Mouse (Mus musculus) layer of hippocampus, postnatal 10 days (tissue): ENCODE data around the gene Nabp1. TPM values are rescaled to one million over a fixed set of nuclear protein-coding genes. Genes with fewer than 3 reads are reported as not detected.

Experiments used
- DNase-seq, 2 experiments: peaks; one replicate each; pipeline ENCODE4 v3.0.0; 2021; ENCODE audit warnings: low spot score in 2 of 2
- long read RNA-seq: library from polyadenylated mRNA; stranded (forward); transcript quantifications from one replicate; pipeline ENCODE4 v2.0.0, GENCODE M21; 2023
- total RNA-seq, 2 experiments: library from RNA; stranded (reverse); gene quantifications; 2 replicates each; pipeline ENCODE4 v1.2.3; 2021

The Nabp1 gene
- total RNA-seq, result 10 to 100 TPM; 16.9 to 21.4 TPM
- long read RNA-seq, partial matches to known transcripts, result 0 of 8 reads
- long read RNA-seq, other reads (novel, unspliced or antisense), result 3 of 8 reads

- DNase-seq, result peak; percentile 98 to 99
Observed at GRCm38 (mm10) chr1:51478262-51479026, at the start of gene Nabp1. Nabp1 (minus strand) TSS chr1:51478425.

GRCm38 (mm10) chr1:51525563-51526265 lies 47.5 kb upstream of the Nabp1 start:
- no peak for DNase-seq

DNA sequence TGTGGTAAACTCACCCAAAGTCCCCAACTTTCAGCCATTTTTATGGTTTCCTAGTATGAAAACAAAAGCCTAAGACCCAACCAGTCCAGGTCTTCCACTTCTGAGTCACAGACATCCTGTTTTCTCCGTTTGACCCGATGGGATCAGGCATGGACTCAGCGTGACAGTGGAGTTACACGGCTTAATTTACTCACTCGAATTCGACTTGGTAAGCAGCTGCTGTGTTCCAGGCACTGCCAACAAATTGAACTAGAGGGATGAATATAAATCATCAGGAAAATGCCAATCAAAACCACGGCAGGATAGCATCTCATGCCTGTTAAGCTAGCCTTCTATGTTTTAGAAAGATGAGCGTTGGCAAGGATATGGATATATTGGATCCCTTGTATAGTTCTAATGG lies 43.4 kb upstream of the Nabp1 start:
- DNase-seq, result no peak

- no peak for DNase-seq
Observed at GRCm38 (mm10) chr1:51520246-51520780, 42.1 kb upstream of the Nabp1 start.

- DNase-seq, result no peak
Observed at GRCm38 (mm10) chr1:51519112-51519511, 40.9 kb upstream of the Nabp1 start.

DNA sequence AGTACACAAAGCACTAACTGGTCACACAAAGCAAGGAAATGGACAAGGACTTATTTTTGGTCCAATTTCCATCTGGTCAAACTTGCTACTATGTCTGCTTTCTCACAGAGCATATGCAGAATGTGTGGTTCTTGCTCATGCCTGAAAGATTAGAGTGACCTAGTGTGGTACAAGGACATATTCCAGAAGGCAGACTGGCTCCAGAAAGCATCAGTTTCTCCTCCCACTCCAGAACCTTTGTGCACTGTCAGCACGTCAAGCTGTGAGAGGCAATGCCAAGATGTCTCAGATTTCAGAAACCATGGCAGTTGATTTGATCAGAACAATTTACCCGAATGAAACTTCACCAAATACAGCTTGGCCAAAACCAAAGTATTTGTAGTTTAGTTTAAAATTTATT lies 37.4 kb upstream of the Nabp1 start:
- no peak for DNase-seq

GRCm38 (mm10) chr1:51515041-51515440 lies 36.8 kb upstream of the Nabp1 start:
- no peak for DNase-seq

DNA sequence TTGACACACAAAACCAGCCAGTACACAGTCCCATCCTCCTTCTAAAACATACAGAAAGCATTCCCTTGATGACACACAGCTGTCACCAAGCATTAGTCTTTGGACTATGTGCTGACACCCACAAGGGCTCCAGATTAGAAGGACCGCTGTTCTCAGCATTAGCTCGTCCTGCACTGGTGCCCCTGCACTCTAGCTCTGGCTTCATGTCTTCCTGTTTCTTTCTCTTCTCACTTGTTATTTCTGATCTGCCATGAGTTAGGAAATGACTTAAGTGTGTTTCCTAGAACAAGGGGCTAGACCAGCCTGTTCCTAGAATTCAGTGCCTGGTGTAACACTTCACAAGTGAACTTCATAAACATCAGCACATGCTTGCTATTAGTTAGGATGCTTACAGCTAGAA lies 36.2 kb upstream of the Nabp1 start:
- no peak for DNase-seq

DNA sequence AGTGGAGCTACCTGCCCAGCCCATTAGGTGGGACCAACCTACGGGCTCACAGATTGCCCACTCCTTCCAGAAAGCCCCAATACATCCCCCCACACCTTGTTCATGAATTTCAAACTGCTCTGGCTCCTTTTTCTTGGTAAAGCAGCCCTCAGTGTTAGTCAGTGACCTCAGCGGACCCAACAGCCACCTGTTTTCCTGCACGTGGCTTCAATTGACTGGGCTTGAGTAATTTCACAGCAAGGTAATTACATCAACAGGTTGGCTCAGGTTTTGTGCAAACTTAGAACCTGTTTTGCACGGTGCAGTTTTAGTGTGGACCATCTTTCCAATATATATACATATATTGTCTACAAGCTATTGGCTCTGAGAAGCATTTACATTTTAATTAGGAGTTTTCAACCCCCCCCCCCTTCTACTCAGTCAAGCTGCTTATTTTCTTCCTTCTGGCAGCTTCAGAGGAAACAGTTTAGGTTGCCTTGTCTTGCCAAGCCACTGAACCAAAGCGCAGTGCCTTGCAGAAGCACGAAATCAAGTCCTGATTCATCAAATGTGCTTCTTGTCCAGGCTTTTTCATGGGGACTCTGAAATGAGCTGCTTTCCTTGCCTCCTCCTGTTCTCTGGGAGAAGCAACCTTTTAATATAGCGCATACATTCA lies 35.0 kb upstream of the Nabp1 start:
- DNase-seq, result no peak

- no peak for DNase-seq
Observed at GRCm38 (mm10) chr1:51512326-51512725, 34.1 kb upstream of the Nabp1 start.

DNA sequence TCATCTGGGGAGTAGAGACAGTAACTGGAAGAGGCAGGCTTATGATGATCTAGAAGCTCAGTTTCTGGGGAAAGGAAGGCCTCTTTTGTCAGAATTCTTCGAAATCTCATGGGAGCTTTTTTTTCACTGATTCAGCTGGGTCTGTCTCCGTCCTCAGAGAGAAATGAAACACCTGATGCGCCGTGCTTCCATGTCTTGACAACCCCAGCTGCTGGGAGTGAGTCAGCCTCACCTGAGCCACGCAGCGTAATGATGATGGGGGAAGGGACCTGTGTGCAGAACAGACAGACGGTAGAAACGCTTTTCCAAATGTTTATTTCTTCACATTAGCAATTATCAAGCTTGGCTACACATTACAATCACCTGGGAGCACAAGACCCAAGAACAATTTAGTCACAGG lies 31.6 kb upstream of the Nabp1 start:
- DNase-seq, result no peak

GRCm38 (mm10) chr1:51509083-51509482 lies 30.9 kb upstream of the Nabp1 start:
- no peak for DNase-seq

DNA sequence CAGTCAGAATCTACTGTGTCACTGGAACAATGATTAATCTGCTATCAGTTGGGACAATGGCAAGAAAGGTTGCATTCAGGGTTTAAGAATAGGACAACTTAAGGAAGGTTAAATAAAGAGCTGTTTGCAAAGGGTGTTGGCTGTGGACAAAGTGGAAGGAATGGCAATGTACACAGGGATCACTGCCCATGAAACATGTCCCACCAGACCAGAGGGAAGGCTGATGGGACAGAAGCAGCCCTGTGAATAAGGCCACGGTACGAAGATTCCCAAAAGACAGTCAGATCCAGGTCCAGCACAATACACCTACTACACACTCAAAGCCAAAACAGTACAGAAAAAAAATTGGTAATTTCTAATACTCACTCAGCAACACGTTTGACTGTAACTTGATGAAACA lies 30.3 kb upstream of the Nabp1 start:
- DNase-seq, result no peak

- no peak for DNase-seq
Observed at GRCm38 (mm10) chr1:51507436-51507835, 29.2 kb upstream of the Nabp1 start.

GRCm38 (mm10) chr1:51506236-51506635 lies 28.0 kb upstream of the Nabp1 start:
- no peak for DNase-seq

- no peak for DNase-seq
Observed at GRCm38 (mm10) chr1:51505632-51506031, 27.4 kb upstream of the Nabp1 start.

- DNase-seq, result no peak
Observed at GRCm38 (mm10) chr1:51503055-51503454, 24.8 kb upstream of the Nabp1 start.

- DNase-seq, result no peak
Observed at GRCm38 (mm10) chr1:51502353-51502752, 24.1 kb upstream of the Nabp1 start.

GRCm38 (mm10) chr1:51501251-51501650 lies 23.0 kb upstream of the Nabp1 start:
- DNase-seq, result no peak

DNA sequence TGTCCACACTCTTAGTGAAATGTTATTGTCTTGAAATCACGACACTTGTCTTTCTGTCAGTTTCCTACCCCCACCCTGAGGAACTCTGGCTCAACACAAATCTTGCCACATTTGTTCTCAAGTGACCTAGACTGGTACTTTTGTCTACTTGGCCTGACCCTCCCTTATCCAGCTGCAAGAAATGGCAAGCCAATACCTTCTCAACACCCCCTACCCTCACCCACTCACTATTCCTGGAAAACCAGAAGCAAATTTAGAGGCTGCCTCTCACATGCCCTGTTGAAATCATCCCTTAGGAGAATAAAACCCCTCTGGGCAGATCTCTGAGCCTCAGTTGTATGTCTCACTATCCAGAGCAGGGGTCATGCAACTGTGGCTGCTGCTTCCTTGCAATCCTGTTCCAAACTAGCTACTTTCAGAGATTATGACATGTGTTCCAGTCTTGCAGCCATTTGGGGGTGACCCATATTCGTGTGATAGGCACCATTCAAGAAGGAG lies 20.4 kb upstream of the Nabp1 start:
- DNase-seq, result no peak

DNA sequence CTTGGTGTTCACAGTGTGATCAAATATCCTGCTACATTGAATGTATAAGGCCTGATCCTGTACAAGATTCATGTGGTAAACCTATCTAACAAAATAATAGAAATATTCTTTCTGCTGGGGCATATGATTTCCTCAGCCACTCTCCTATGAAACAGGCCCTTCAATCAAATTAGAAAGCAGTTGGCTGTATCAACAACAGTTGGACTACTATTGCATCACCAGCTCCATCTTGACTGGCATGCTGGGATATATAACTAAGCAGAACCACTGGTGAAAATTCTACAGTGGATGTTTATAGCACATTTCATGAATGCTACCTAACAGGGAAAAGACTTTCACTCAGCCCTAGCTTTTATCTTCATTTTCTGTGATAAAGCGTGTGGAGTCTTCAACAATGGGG lies 17.9 kb upstream of the Nabp1 start:
- DNase-seq, result no peak
